Mouse (Mus musculus) liver, embryonic 14.5 days (tissue): Measurements from ENCODE around the gene Plekhg4. TPM values are rescaled to one million over a fixed set of nuclear protein-coding genes. Genes with fewer than 3 reads are reported as not detected.

ENCODE experiments used
- ATAC-seq: fragments of 200-750 bp; cut with Nextera tagmentation; 2 replicates; pipeline ENCODE4 v1.8.0; 2017; ENCODE audit warnings: moderate number of reproducible peaks, mild to moderate bottlenecking, moderate library complexity; ENCODE audit not compliant: insufficient read depth
- DNase-seq, 3 experiments: peaks; one replicate each; pipeline ENCODE4 v3.0.0-alpha.2; 2012 to 2013; ENCODE audit warnings: low read depth in 3 of 3, low spot score in 3 of 3
- H3K27ac ChIP-seq: fragments of 300-500 bp; sonication (generic); 2 replicates; pipeline ENCODE4 v1.5.1; 2014; ENCODE audit warnings: moderate library complexity, mild to moderate bottlenecking, control low read depth, inconsistent platforms
- H3K27me3 ChIP-seq: fragments of 300-500 bp; sonication (generic); 2 replicates; pipeline ENCODE4 v1.6.1; 2014; ENCODE audit warnings: mild to moderate bottlenecking, low read length, moderate library complexity; ENCODE audit not compliant: control insufficient read depth, insufficient read depth
- H3K36me3 ChIP-seq: fragments of 300-500 bp; sonication (generic); replicated peaks from 2 replicates; pipeline ENCODE4 v1.6.1; 2014; ENCODE audit warnings: low read depth; ENCODE audit not compliant: control insufficient read depth, insufficient read depth
- H3K4me1 ChIP-seq, 2 experiments: fragments of 200-500 bp in 1 of 2; fragments of 300-500 bp in 1 of 2; sonication (generic) in 1 of 2; replicated peaks; 2 replicates each; pipeline ENCODE4 v1.6.1; 2012 to 2014; ENCODE audit warnings: antibody characterized with exemption in 1 of 2, inconsistent platforms in 1 of 2, low read length in 1 of 2; ENCODE audit not compliant: control insufficient read depth in 2 of 2, insufficient read depth in 2 of 2
- H3K4me2 ChIP-seq: fragments of 300-500 bp; sonication (generic); 2 replicates; pipeline ENCODE4 v1.6.1; 2014; ENCODE audit warnings: low read depth, mild to moderate bottlenecking, control low read depth, moderate library complexity
- H3K4me3 ChIP-seq, 2 experiments: fragments of 200-500 bp in 1 of 2; fragments of 300-500 bp in 1 of 2; sonication (generic) in 1 of 2; 2 replicates each; pipeline ENCODE4 v1.5.1; 2012 to 2014; ENCODE audit warnings: low read depth in 2 of 2, low read length in 2 of 2, mild to moderate bottlenecking in 2 of 2, control low read depth in 1 of 2, inconsistent platforms in 1 of 2, moderate library complexity in 1 of 2; ENCODE audit not compliant: insufficient read depth in 1 of 2
- H3K9ac ChIP-seq: fragments of 300-500 bp; sonication (generic); replicated peaks from 2 replicates; pipeline ENCODE4 v1.6.1; 2014; ENCODE audit warnings: mild to moderate bottlenecking, control low read depth, moderate library complexity
- H3K9me3 ChIP-seq: fragments of 300-500 bp; sonication (generic); 2 replicates; pipeline ENCODE4 v1.6.1; 2016; ENCODE audit warnings: low read length, mixed read lengths; ENCODE audit not compliant: control insufficient read depth
- CTCF ChIP-seq: IDR thresholded peaks from 2 replicates; pipeline ENCODE4 v1.5.1; 2016; ENCODE audit warnings: antibody characterized with exemption, low read depth, control low read depth
- EP300 ChIP-seq: IDR thresholded peaks from 2 replicates; pipeline ENCODE4 v1.6.1; 2016; ENCODE audit warnings: antibody characterized with exemption, low read depth
- WGBS: fragments of 180-500 bp; shearing (Covaris S2); extraction: QIAGEN DNeasy Blood & Tissue Kit; methylation state at CpG from one replicate; pipeline ENCODE4 v1.1.7; 2014; ENCODE audit not compliant: insufficient replicate concordance; 5-methylcytosine and 5-hydroxymethylcytosine counted together
- polyA plus RNA-seq, 2 experiments: library from polyadenylated mRNA; depleted of rRNA in 1 of 2; stranded (reverse) in 1 of 2; unstranded in 1 of 2; fragments of >200 nt; fragmentation: Nextera tagmentation in 1 of 2; extraction: Ambion mirVana in 1 of 2; gene quantifications; 2 replicates each; pipeline versions ENCODE4 v1.2.1 to v1.2.3; 2012 to 2014

Plekhg4 gene
- polyA plus RNA-seq, 2 experiments, result 0.06 to 0.08 TPM

- Histone ChIP-seq H3K4me3 (no peak overlapping the region), H3K4me1 (no peaks in the 10 kb centered on the region), H3K27me3 (no peaks in the 10 kb centered on the region), H3K9ac (no peak overlapping the region), H3K9me3 (no peaks in the 10 kb centered on the region), H3K27ac (no peak overlapping the region), H3K36me3 (no peaks in the 10 kb centered on the region), H3K4me2 (no peak overlapping the region)
- 68% methylated on average over 9 of the region's 9 CpGs for WGBS
- no peak for ATAC-seq
- DNase-seq, result no peak
- TF ChIP-seq CTCF, result no peak
- no peak for TF ChIP-seq EP300
These were observed 601 bp upstream of the Plekhg4 start for GRCm38 (mm10) chr8:105372473-105372872.

- DNase-seq (peak in 1 of 3 experiments; percentile 22), ATAC-seq (peak; percentile 39; the same call in 1 of the 2 replicates)
- H3K4me1 ChIP-seq, result no peaks in the 10 kb centered on the region
- H3K27me3 ChIP-seq, result no peaks in the 10 kb centered on the region
- H3K4me2 ChIP-seq, result peak overlapping the region; percentile 16; the same call in 1 of the 2 replicates
- H3K9me3 ChIP-seq, result no peaks in the 10 kb centered on the region
- H3K27ac ChIP-seq, result no peak overlapping the region
- H3K4me3 ChIP-seq, result no peak overlapping the region
- 29% methylated on average over 33 of the region's 33 CpGs for WGBS
- TF ChIP-seq EP300 (no peak), CTCF (peak; percentile 90)
- H3K36me3 ChIP-seq, result no peaks in the 10 kb centered on the region
- H3K9ac ChIP-seq, result no peak overlapping the region
These were observed 1.5 kb downstream of the Plekhg4 start for GRCm38 (mm10) chr8:105374513-105374966.

- 65% methylated on average over 19 of the region's 19 CpGs for WGBS
- ATAC-seq, result no peak
- Histone ChIP-seq H3K4me3 (no peak overlapping the region), H3K27me3 (no peaks in the 10 kb centered on the region), H3K4me2 (no peak overlapping the region), H3K9ac (no peak overlapping the region), H3K27ac (no peak overlapping the region), H3K9me3 (no peaks in the 10 kb centered on the region), H3K36me3 (no peaks in the 10 kb centered on the region), H3K4me1 (no peaks in the 10 kb centered on the region)
- DNase-seq, result no peak
- TF ChIP-seq CTCF (no peak), EP300 (no peak)
These were observed 5.6 kb downstream of the Plekhg4 start for GRCm38 (mm10) chr8:105378673-105379072.

GRCm38 (mm10) chr8:105380308-105380707, 7.2 kb downstream of the Plekhg4 start:
- H3K9ac ChIP-seq, result no peak overlapping the region
- no peaks in the 10 kb centered on the region for H3K36me3 ChIP-seq
- H3K27me3 ChIP-seq, result no peaks in the 10 kb centered on the region
- no peak overlapping the region for H3K27ac ChIP-seq
- DNase-seq (no peak), ATAC-seq (no peak)
- H3K4me1 ChIP-seq, result no peaks in the 10 kb centered on the region
- H3K4me2 ChIP-seq, result no peak overlapping the region
- WGBS, result 75% methylated on average over 12 of the region's 12 CpGs
- H3K4me3 ChIP-seq, result no peak overlapping the region
- TF ChIP-seq CTCF (no peak), EP300 (no peak)
- no peaks in the 10 kb centered on the region for H3K9me3 ChIP-seq

- H3K4me1 ChIP-seq, result no peaks in the 10 kb centered on the region
- no peaks in the 10 kb centered on the region for H3K9me3 ChIP-seq
- 75% methylated on average over 2 of the region's 2 CpGs for WGBS
- DNase-seq, result no peak
- H3K4me3 ChIP-seq, result no peak overlapping the region
- no peak for ATAC-seq
- no peaks in the 10 kb centered on the region for H3K27me3 ChIP-seq
- TF ChIP-seq EP300, result no peak
- TF ChIP-seq CTCF, result peak; percentile 29; the same call in 1 of the 2 replicates
- no peaks in the 10 kb centered on the region for H3K36me3 ChIP-seq
- H3K9ac ChIP-seq, result no peak overlapping the region
- H3K4me2 ChIP-seq, result no peak overlapping the region
- no peak overlapping the region for H3K27ac ChIP-seq
These were observed 11.0 kb downstream of the Plekhg4 start for GRCm38 (mm10) chr8:105384070-105384469.
